Mouse (Mus musculus) heart, postnatal 0 days (tissue): ENCODE data around the gene Grin2c. TPM values are rescaled to one million over a fixed set of nuclear protein-coding genes. Genes with fewer than 3 reads are reported as not detected.

Experiments
- ATAC-seq: fragments of 200-750 bp; cut with Nextera tagmentation; 2 replicates; pipeline ENCODE4 v1.8.0; 2017; ENCODE audit warnings: low read depth, moderate number of reproducible peaks, moderate library complexity; ENCODE audit not compliant: insufficient read depth
- DNase-seq: peaks from one replicate; pipeline ENCODE4 v3.0.0-alpha.2; 2016; ENCODE audit warnings: low spot score
- H3K27ac ChIP-seq: fragments of 300-500 bp; sonication (generic); 2 replicates; pipeline ENCODE4 v1.5.1; 2014; ENCODE audit warnings: low read depth, mild to moderate bottlenecking
- H3K27me3 ChIP-seq: fragments of 300-500 bp; sonication (generic); 2 replicates; pipeline ENCODE4 v1.6.1; 2014; ENCODE audit warnings: low read length, mixed read lengths; ENCODE audit not compliant: control insufficient read depth, insufficient read depth
- H3K36me3 ChIP-seq: fragments of 300-500 bp; sonication (generic); replicated peaks from 2 replicates; pipeline ENCODE4 v1.6.1; 2014; ENCODE audit warnings: low read length, mixed read lengths; ENCODE audit not compliant: control insufficient read depth, insufficient read depth
- H3K4me1 ChIP-seq: fragments of 300-500 bp; sonication (generic); 2 replicates; pipeline ENCODE4 v1.6.1; 2014; ENCODE audit warnings: antibody characterized with exemption; ENCODE audit not compliant: control insufficient read depth, insufficient read depth
- H3K4me2 ChIP-seq: fragments of 300-500 bp; sonication (generic); 2 replicates; pipeline ENCODE4 v1.6.1; 2014; ENCODE audit warnings: low read depth, mild to moderate bottlenecking, low read length, moderate library complexity
- H3K4me3 ChIP-seq: fragments of 300-500 bp; sonication (generic); 2 replicates; pipeline ENCODE4 v1.5.1; 2014; ENCODE audit warnings: low read depth, low read length
- H3K9ac ChIP-seq: fragments of 300-500 bp; sonication (generic); replicated peaks from 2 replicates; pipeline ENCODE4 v1.6.1; 2014; ENCODE audit warnings: low read depth, low read length, mixed read lengths
- H3K9me3 ChIP-seq: fragments of 300-500 bp; sonication (generic); replicated peaks from 2 replicates; pipeline ENCODE4 v1.6.1; 2016; ENCODE audit warnings: low read length; ENCODE audit not compliant: control insufficient read depth
- CTCF ChIP-seq: IDR thresholded peaks from 2 replicates; pipeline ENCODE4 v1.5.1; 2016; ENCODE audit warnings: antibody characterized with exemption, control low read depth, low read depth
- EP300 ChIP-seq: IDR thresholded peaks from 2 replicates; pipeline ENCODE4 v1.6.1; 2016; ENCODE audit warnings: antibody characterized with exemption, low read depth
- WGBS: fragments of 180-500 bp; shearing (Covaris S2); extraction: QIAGEN DNeasy Blood & Tissue Kit; methylation state at CpG from one replicate; pipeline ENCODE4 v1.1.7; 2014; 5-methylcytosine and 5-hydroxymethylcytosine counted together
- polyA plus RNA-seq: library from polyadenylated mRNA; unstranded; fragments of >200 nt; fragmentation: Nextera tagmentation; extraction: Ambion mirVana; gene quantifications from 2 replicates; pipeline ENCODE4 v1.2.1, GENCODE M21; 2015
- total RNA-seq: library from RNA; depleted of rRNA; stranded (reverse); fragments of >200 nt; gene quantifications from 2 replicates; pipeline ENCODE4 v1.2.3, GENCODE M21; 2014; ENCODE audit warnings: low replicate concordance

Grin2c gene
- total and polyA plus RNA-seq, 2 experiments from 2014 or later: 1.6 TPM; not detected in 1

DNA sequence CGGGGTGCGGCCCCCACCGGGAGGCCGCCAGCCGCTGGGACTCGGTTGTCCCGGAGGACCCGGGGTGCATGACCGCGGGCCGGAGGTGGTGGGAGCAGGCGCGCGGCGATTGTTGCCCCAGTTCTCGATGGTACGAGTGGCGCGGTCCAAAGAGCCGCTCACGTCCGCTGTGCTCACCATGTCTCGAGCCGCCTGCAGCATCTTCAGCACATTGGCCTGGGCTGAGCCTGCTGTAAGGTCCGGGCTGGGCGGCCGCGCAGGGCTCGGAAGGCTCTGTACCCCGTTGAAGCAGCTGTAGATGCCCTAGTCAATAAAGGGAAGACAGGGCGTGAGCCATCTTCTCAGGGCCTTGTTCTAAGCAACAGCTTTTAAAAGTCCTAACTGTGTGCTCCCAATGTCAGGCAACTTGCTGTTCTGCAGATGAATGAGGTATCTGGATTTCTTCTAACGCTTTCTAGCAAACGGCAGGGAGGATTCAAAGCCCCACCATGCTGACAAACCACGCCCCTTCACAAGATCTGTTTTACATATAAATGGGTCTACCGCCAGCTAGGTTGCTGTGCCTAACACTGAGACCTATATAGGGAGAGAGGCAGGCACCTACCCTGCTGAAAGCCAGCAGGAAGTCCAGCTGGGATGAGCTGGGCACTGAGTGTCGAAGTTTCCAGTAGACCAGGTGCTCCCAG is 16.5 kb downstream of the Grin2c start:
- Histone ChIP-seq H3K4me1 (0 out of 2 replicates have a peak, but pooled peaks cover 8% of the 10 kb centered on the region), H3K9ac (0 out of 2 replicates have a peak overlapping the region, but pooled peaks have one; percentile 21), H3K4me2 (peak overlapping the region; percentile 62), H3K27ac (no peak overlapping the region), H3K27me3 (peaks cover 85% of the 10 kb centered on the region), H3K36me3 (no peaks in the 10 kb centered on the region), H3K9me3 (no peaks in the 10 kb centered on the region), H3K4me3 (peak overlapping the region; percentile 42)
- ATAC-seq: no peak
- TF ChIP-seq EP300 (no peak), CTCF (no peak)
- no peak for DNase-seq
- WGBS: 3% methylated on average over 36 of the region's 36 CpGs

DNA sequence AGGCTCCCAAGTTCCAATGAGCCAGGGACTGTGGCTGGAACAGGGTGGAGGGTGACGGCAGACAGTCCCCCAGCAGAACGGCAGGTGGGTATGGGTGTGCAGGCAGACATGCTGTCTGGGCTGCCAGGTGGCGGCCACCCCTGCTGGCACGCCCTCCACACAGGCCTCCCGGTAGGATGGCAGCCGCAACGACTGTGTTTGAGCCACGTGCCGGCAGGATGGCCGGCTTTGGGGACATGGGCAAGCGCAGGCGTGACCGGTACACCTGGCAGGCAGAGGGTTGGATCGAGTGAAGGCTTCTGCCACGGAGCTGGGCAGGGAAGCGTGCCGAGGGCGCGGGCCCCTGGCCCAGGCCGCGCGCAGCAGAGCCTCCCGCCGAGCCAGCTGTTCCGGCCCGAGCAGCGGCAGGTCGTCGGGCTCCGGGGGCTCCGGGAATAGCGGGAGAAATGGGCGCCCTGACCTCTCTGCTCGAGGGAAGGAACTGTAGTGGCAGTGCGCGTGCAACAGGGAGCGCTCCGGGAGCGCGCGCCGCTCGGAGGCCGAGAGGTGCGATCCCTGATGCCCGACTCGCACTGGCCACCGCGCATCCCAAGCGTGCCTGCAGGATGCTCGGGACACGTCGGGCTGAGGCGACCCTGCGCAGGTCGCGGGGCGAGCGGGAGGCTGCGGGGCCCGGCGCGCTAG is 17.2 kb downstream of the Grin2c start:
- WGBS: 4% methylated on average over 61 of the region's 63 CpGs
- Histone ChIP-seq H3K36me3 (peaks cover 7% of the 10 kb centered on the region; the same call in 1 of the 2 replicates), H3K4me3 (peak overlapping the region; percentile 42), H3K4me1 (0 out of 2 replicates have a peak, but pooled peaks cover 8% of the 10 kb centered on the region), H3K9ac (peak overlapping the region; percentile 21; the same call in 1 of the 2 replicates), H3K9me3 (no peaks in the 10 kb centered on the region), H3K4me2 (peak overlapping the region; percentile 62), H3K27ac (no peak overlapping the region), H3K27me3 (peaks cover 79% of the 10 kb centered on the region)
- TF ChIP-seq EP300 (no peak), CTCF (peak; percentile 10; the same call in 1 of the 2 replicates)
- DNase-seq (no peak), ATAC-seq (0 out of 2 replicates have a peak, but pooled peaks have one; percentile 14)

DNA sequence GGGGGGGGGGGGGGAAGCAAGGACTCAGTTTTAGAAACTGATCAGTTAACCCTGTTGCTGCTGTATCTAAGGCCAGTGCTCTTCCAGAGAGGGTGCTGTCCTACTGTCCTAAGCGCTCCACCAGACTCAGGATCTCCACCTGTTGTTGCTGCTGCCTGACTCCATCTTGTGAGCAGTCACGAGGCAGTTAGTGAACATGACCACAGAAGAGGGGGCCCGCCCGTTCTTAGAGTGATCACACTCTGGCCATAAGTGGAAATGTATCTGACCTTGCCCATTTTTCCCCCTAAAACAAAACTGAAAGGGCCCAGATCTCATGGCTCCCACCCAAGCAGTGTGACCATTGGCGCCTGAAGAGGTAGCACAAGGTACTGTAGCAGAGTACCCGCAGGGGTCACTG is 19.1 kb downstream of the Grin2c start:
- H3K27me3 ChIP-seq: peaks cover 63% of the 10 kb centered on the region
- H3K27ac ChIP-seq: no peak overlapping the region
- no peak for DNase-seq
- TF ChIP-seq CTCF: no peak
- no peak for TF ChIP-seq EP300
- no peaks in the 10 kb centered on the region for H3K9me3 ChIP-seq
- 63% methylated on average over 6 of the region's 6 CpGs for WGBS
- 0 out of 2 replicates have a peak, but pooled peaks cover 8% of the 10 kb centered on the region for H3K4me1 ChIP-seq
- ATAC-seq: no peak
- H3K36me3 ChIP-seq: peaks cover 15% of the 10 kb centered on the region
- no peak overlapping the region for H3K4me2 ChIP-seq
- no peak overlapping the region for H3K9ac ChIP-seq
- no peak overlapping the region for H3K4me3 ChIP-seq

DNA sequence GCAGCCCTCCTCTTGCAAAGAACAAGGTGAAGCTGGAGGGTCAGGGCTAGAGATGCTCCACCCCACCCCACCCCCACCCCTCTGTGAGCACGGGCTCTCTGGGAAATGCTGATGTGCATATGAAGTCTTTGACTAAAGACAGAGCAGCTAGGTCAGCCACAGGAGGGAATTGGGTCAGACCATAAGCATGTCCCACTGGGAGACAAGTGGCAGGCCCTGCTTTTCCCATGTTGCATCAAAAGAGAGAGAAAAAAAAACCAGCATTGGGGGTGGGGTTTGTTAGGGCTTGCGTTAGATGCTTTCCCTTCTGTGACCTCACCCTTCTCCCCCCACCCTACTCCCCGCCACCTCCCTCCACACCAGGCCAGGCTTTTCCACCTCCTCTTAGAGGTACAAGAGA is 19.8 kb downstream of the Grin2c start:
- DNase-seq (no peak), ATAC-seq (no peak)
- WGBS: 21% methylated on average over 3 of the region's 3 CpGs
- Histone ChIP-seq H3K4me3 (no peak overlapping the region), H3K27ac (no peak overlapping the region), H3K36me3 (peaks cover 15% of the 10 kb centered on the region), H3K27me3 (peaks cover 56% of the 10 kb centered on the region), H3K4me2 (no peak overlapping the region), H3K4me1 (0 out of 2 replicates have a peak, but pooled peaks cover 8% of the 10 kb centered on the region), H3K9me3 (no peaks in the 10 kb centered on the region), H3K9ac (no peak overlapping the region)
- no peak for TF ChIP-seq EP300
- no peak for TF ChIP-seq CTCF

DNA sequence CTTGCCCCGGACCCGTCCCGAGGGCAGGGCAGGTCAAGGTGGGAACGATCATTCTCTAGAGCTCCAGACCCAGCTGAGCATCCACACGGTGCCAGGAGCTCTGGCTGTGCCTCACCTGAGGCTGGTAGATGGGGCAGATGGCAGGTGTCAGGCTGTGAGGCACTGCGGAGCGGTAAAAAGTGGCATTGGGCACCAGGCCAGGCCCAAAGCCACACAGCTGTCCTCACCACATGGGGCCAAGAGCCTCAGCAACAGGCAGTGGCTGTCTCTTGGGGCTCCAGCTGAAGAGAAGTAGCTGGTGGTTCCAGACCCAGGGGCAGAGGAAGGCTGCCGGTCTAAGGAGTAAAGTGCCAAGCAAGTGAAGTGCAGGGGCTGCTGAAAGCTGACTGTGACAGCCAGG is 20.7 kb downstream of the Grin2c start:
- WGBS: 67% methylated on average over 8 of the region's 8 CpGs
- H3K27me3 ChIP-seq: peaks cover 49% of the 10 kb centered on the region
- no peak overlapping the region for H3K9ac ChIP-seq
- no peaks in the 10 kb centered on the region for H3K9me3 ChIP-seq
- no peak overlapping the region for H3K4me2 ChIP-seq
- peaks cover 15% of the 10 kb centered on the region for H3K36me3 ChIP-seq
- H3K4me1 ChIP-seq: 0 out of 2 replicates have a peak, but pooled peaks cover 8% of the 10 kb centered on the region
- no peak for TF ChIP-seq EP300
- TF ChIP-seq CTCF: no peak
- no peak for ATAC-seq
- H3K4me3 ChIP-seq: no peak overlapping the region
- DNase-seq: no peak
- H3K27ac ChIP-seq: no peak overlapping the region
